Mouse (Mus musculus): ENCODE results near the gene Slc50a1. TPM values are rescaled to one million over a fixed set of nuclear protein-coding genes. Genes with fewer than 3 reads are reported as not detected.

Gene Slc50a1
- polyA plus RNA-seq, 1 experiment from 2014 or later, result 48.2 TPM

- Histone ChIP-seq H3K9ac (ENCODE audit: low read length) (no peak overlapping the region), H3K27me3 (ENCODE audit: control insufficient read depth, insufficient read depth, low read length) (peaks cover 25% of the 10 kb centered on the region), H3K4me2 (ENCODE audit: low read length) (no peak overlapping the region), H3K27ac (replicated peaks in 1 of 2; ENCODE audit: control insufficient read depth in 1 of 2, insufficient read depth in 1 of 2, low read depth in 2 of 2, low read length in 2 of 2) (no peak overlapping the region), H3K9me3 (ENCODE audit: control insufficient read depth, low read length) (no peaks in the 10 kb centered on the region), H3K4me3 (ENCODE audit: control insufficient read depth in 1 of 2, insufficient read depth in 1 of 2, low read depth in 1 of 2, low read length in 2 of 2) (no peak overlapping the region), H3K4me1 (ENCODE audit: control insufficient read depth in 2 of 2, insufficient read depth in 2 of 2, low read length in 2 of 2) (peaks cover 8 to 29% of the 10 kb centered on the region in 2 experiments), H3K36me3 (ENCODE audit: control insufficient read depth, insufficient read depth, low read length) (no peaks in the 10 kb centered on the region)
- ATAC-seq (ENCODE audit: insufficient number of reproducible peaks, insufficient read depth, low FRiP score, low read depth), result no peak
- 69% methylated on average over 9 of the region's 9 CpGs for WGBS
These were observed 28.0 kb downstream of the Slc50a1 start for GRCm38 (mm10) chr3:89242331-89242895.

GRCm38 (mm10) chr3:89238494-89238893 is 31.9 kb downstream of the Slc50a1 start:
- Histone ChIP-seq H3K9ac (ENCODE audit: low read length) (no peak overlapping the region), H3K4me2 (ENCODE audit: low read length) (no peak overlapping the region), H3K27me3 (ENCODE audit: control insufficient read depth, insufficient read depth, low read length) (peaks cover 6% of the 10 kb centered on the region; the same call in 1 of the 2 replicates), H3K4me1 (ENCODE audit: control insufficient read depth in 2 of 2, insufficient read depth in 2 of 2, low read length in 2 of 2) (peaks cover 2 to 4% of the 10 kb centered on the region in 2 experiments), H3K27ac (replicated peaks in 1 of 2; ENCODE audit: control insufficient read depth in 1 of 2, insufficient read depth in 1 of 2, low read depth in 2 of 2, low read length in 2 of 2) (no peak overlapping the region), H3K36me3 (ENCODE audit: control insufficient read depth, insufficient read depth, low read length) (no peaks in the 10 kb centered on the region), H3K4me3 (ENCODE audit: control insufficient read depth in 1 of 2, insufficient read depth in 1 of 2, low read depth in 1 of 2, low read length in 2 of 2) (no peak overlapping the region), H3K9me3 (ENCODE audit: control insufficient read depth, low read length) (no peaks in the 10 kb centered on the region)
- no peak for ATAC-seq (ENCODE audit: insufficient number of reproducible peaks, insufficient read depth, low FRiP score, low read depth)
- WGBS, result 54% methylated on average over 10 of the region's 12 CpGs

GRCm38 (mm10) chr3:89237682-89238081 is 32.7 kb downstream of the Slc50a1 start:
- no peak for ATAC-seq (ENCODE audit: insufficient number of reproducible peaks, insufficient read depth, low FRiP score, low read depth)
- H3K36me3 ChIP-seq (ENCODE audit: control insufficient read depth, insufficient read depth, low read length), result no peaks in the 10 kb centered on the region
- no peak overlapping the region for H3K4me3 ChIP-seq (ENCODE audit: control insufficient read depth in 1 of 2, insufficient read depth in 1 of 2, low read depth in 1 of 2, low read length in 2 of 2)
- peaks cover 9 to 12% of the 10 kb centered on the region in 2 experiments for H3K4me1 ChIP-seq (ENCODE audit: control insufficient read depth in 2 of 2, insufficient read depth in 2 of 2, low read length in 2 of 2)
- no peak overlapping the region for H3K4me2 ChIP-seq (ENCODE audit: low read length)
- H3K27ac ChIP-seq (replicated peaks in 1 of 2; ENCODE audit: control insufficient read depth in 1 of 2, insufficient read depth in 1 of 2, low read depth in 2 of 2, low read length in 2 of 2), result no peak overlapping the region
- no peak overlapping the region for H3K9ac ChIP-seq (ENCODE audit: low read length)
- WGBS, result 92% methylated on average over 21 of the region's 21 CpGs
- H3K27me3 ChIP-seq (ENCODE audit: control insufficient read depth, insufficient read depth, low read length), result no peaks in the 10 kb centered on the region
- H3K9me3 ChIP-seq (ENCODE audit: control insufficient read depth, low read length), result no peaks in the 10 kb centered on the region

GRCm38 (mm10) chr3:89236516-89236915 is 33.9 kb downstream of the Slc50a1 start:
- no peaks in the 10 kb centered on the region for H3K9me3 ChIP-seq (ENCODE audit: control insufficient read depth, low read length)
- no peak overlapping the region for H3K27ac ChIP-seq (replicated peaks in 1 of 2; ENCODE audit: control insufficient read depth in 1 of 2, insufficient read depth in 1 of 2, low read depth in 2 of 2, low read length in 2 of 2)
- H3K27me3 ChIP-seq (ENCODE audit: control insufficient read depth, insufficient read depth, low read length), result 0 out of 2 replicates have a peak, but pooled peaks cover 5% of the 10 kb centered on the region
- H3K4me2 ChIP-seq (ENCODE audit: low read length), result no peak overlapping the region
- no peak for ATAC-seq (ENCODE audit: insufficient number of reproducible peaks, insufficient read depth, low FRiP score, low read depth)
- no peaks in the 10 kb centered on the region for H3K36me3 ChIP-seq (ENCODE audit: control insufficient read depth, insufficient read depth, low read length)
- no peak overlapping the region for H3K9ac ChIP-seq (ENCODE audit: low read length)
- 84% methylated on average over 10 of the region's 10 CpGs for WGBS
- peaks cover 9 to 12% of the 10 kb centered on the region in 2 experiments for H3K4me1 ChIP-seq (ENCODE audit: control insufficient read depth in 2 of 2, insufficient read depth in 2 of 2, low read length in 2 of 2)
- no peak overlapping the region for H3K4me3 ChIP-seq (ENCODE audit: control insufficient read depth in 1 of 2, insufficient read depth in 1 of 2, low read depth in 1 of 2, low read length in 2 of 2)

GRCm38 (mm10) chr3:89233562-89234110 is 36.7 kb downstream of the Slc50a1 start:
- peaks cover 9 to 14% of the 10 kb centered on the region in 2 experiments for H3K4me1 ChIP-seq (ENCODE audit: control insufficient read depth in 2 of 2, insufficient read depth in 2 of 2, low read length in 2 of 2)
- H3K4me2 ChIP-seq (ENCODE audit: low read length), result no peak overlapping the region
- no peaks in the 10 kb centered on the region for H3K36me3 ChIP-seq (ENCODE audit: control insufficient read depth, insufficient read depth, low read length)
- peak; percentile 42; the same call in 1 of the 2 replicates for ATAC-seq (ENCODE audit: insufficient number of reproducible peaks, insufficient read depth, low FRiP score, low read depth)
- no peak overlapping the region for H3K4me3 ChIP-seq (ENCODE audit: control insufficient read depth in 1 of 2, insufficient read depth in 1 of 2, low read depth in 1 of 2, low read length in 2 of 2)
- WGBS, result 44% methylated on average over 14 of the region's 14 CpGs
- H3K9ac ChIP-seq (ENCODE audit: low read length), result peak overlapping the region; percentile 21; the same call in 1 of the 2 replicates
- H3K9me3 ChIP-seq (ENCODE audit: control insufficient read depth, low read length), result no peaks in the 10 kb centered on the region
- peaks cover 12% of the 10 kb centered on the region; the same call in 1 of the 2 replicates for H3K27me3 ChIP-seq (ENCODE audit: control insufficient read depth, insufficient read depth, low read length)
- peak overlapping the region in 1 of 2 experiments; percentile 29; a peak in 1 of 4 replicates for H3K27ac ChIP-seq (replicated peaks in 1 of 2; ENCODE audit: control insufficient read depth in 1 of 2, insufficient read depth in 1 of 2, low read depth in 2 of 2, low read length in 2 of 2)

GRCm38 (mm10) chr3:89232614-89233013 is 37.8 kb downstream of the Slc50a1 start:
- 74% methylated on average over 6 of the region's 6 CpGs for WGBS
- no peak overlapping the region for H3K27ac ChIP-seq (replicated peaks in 1 of 2; ENCODE audit: control insufficient read depth in 1 of 2, insufficient read depth in 1 of 2, low read depth in 2 of 2, low read length in 2 of 2)
- ATAC-seq (ENCODE audit: insufficient number of reproducible peaks, insufficient read depth, low FRiP score, low read depth), result no peak
- no peak overlapping the region for H3K4me2 ChIP-seq (ENCODE audit: low read length)
- no peak overlapping the region for H3K9ac ChIP-seq (ENCODE audit: low read length)
- H3K4me1 ChIP-seq (ENCODE audit: control insufficient read depth in 2 of 2, insufficient read depth in 2 of 2, low read length in 2 of 2), result peaks cover 13 to 20% of the 10 kb centered on the region in 2 experiments
- no peaks in the 10 kb centered on the region for H3K36me3 ChIP-seq (ENCODE audit: control insufficient read depth, insufficient read depth, low read length)
- H3K27me3 ChIP-seq (ENCODE audit: control insufficient read depth, insufficient read depth, low read length), result peaks cover 12% of the 10 kb centered on the region; the same call in 1 of the 2 replicates
- H3K4me3 ChIP-seq (ENCODE audit: control insufficient read depth in 1 of 2, insufficient read depth in 1 of 2, low read depth in 1 of 2, low read length in 2 of 2), result no peak overlapping the region
- no peaks in the 10 kb centered on the region for H3K9me3 ChIP-seq (ENCODE audit: control insufficient read depth, low read length)

GRCm38 (mm10) chr3:89231772-89232275 is 38.5 kb downstream of the Slc50a1 start:
- Histone ChIP-seq H3K9me3 (ENCODE audit: control insufficient read depth, low read length) (no peaks in the 10 kb centered on the region), H3K9ac (ENCODE audit: low read length) (no peak overlapping the region), H3K27ac (replicated peaks in 1 of 2; ENCODE audit: control insufficient read depth in 1 of 2, insufficient read depth in 1 of 2, low read depth in 2 of 2, low read length in 2 of 2) (no peak overlapping the region), H3K27me3 (ENCODE audit: control insufficient read depth, insufficient read depth, low read length) (peaks cover 12% of the 10 kb centered on the region; the same call in 1 of the 2 replicates), H3K4me3 (ENCODE audit: control insufficient read depth in 1 of 2, insufficient read depth in 1 of 2, low read depth in 1 of 2, low read length in 2 of 2) (no peak overlapping the region), H3K4me2 (ENCODE audit: low read length) (no peak overlapping the region), H3K36me3 (ENCODE audit: control insufficient read depth, insufficient read depth, low read length) (no peaks in the 10 kb centered on the region), H3K4me1 (ENCODE audit: control insufficient read depth in 2 of 2, insufficient read depth in 2 of 2, low read length in 2 of 2) (peaks cover 19 to 26% of the 10 kb centered on the region in 2 experiments)
- 67% methylated on average over 16 of the region's 16 CpGs for WGBS
- no peak for ATAC-seq (ENCODE audit: insufficient number of reproducible peaks, insufficient read depth, low FRiP score, low read depth)
